Mouse (Mus musculus) retina, adult 2 months (tissue): Measurements from ENCODE around the gene Ist1.

ENCODE experiments used
- DNase-seq: peaks from one replicate; pipeline ENCODE4 v3.0.0-alpha.2; 2012; ENCODE audit warnings: low read depth, low spot score

Ist1 gene

GRCm38 (mm10) chr8:109682120-109682519 lies 10.9 kb downstream of the Ist1 start:
- DNase-seq = no peak

GRCm38 (mm10) chr8:109681535-109681934 lies 11.5 kb downstream of the Ist1 start:
- DNase-seq = no peak

- no peak for DNase-seq
Measured at GRCm38 (mm10) chr8:109675896-109676643, 17.0 kb downstream of the Ist1 start.

- no peak for DNase-seq
Measured at GRCm38 (mm10) chr8:109673596-109673995, 19.5 kb downstream of the Ist1 start.

- DNase-seq = no peak
Measured at GRCm38 (mm10) chr8:109672656-109673055, 20.4 kb downstream of the Ist1 start.

GRCm38 (mm10) chr8:109666616-109667015 lies 26.4 kb downstream of the Ist1 start:
- no peak for DNase-seq

GRCm38 (mm10) chr8:109662328-109662727 lies 30.7 kb downstream of the Ist1 start:
- DNase-seq = no peak

- no peak for DNase-seq
Measured at GRCm38 (mm10) chr8:109656860-109657259, 36.2 kb downstream of the Ist1 start.

- DNase-seq = no peak
Measured at GRCm38 (mm10) chr8:109650801-109651200, 42.3 kb downstream of the Ist1 start.

- DNase-seq = no peak
Measured at GRCm38 (mm10) chr8:109648469-109648868, 44.6 kb downstream of the Ist1 start.

- no peak for DNase-seq
Measured at GRCm38 (mm10) chr8:109647331-109647730, 45.7 kb downstream of the Ist1 start.

- no peak for DNase-seq
Measured at GRCm38 (mm10) chr8:109641236-109641635, 51.8 kb downstream of the Ist1 start.

- DNase-seq = no peak
Measured at GRCm38 (mm10) chr8:109640410-109640809, 52.6 kb downstream of the Ist1 start.

- no peak for DNase-seq
Measured at GRCm38 (mm10) chr8:109638851-109639250, 54.2 kb downstream of the Ist1 start.

- no peak for DNase-seq
Measured at GRCm38 (mm10) chr8:109635146-109635545, 57.9 kb downstream of the Ist1 start.

GRCm38 (mm10) chr8:109632498-109632897 lies 60.6 kb downstream of the Ist1 start:
- no peak for DNase-seq

- DNase-seq = no peak
Measured at GRCm38 (mm10) chr8:109628638-109629037, 64.4 kb downstream of the Ist1 start.
